Mouse (Mus musculus) lung, postnatal 0 days (tissue): ENCODE measurements around the gene Maff. TPM values are rescaled to one million over a fixed set of nuclear protein-coding genes. Genes with fewer than 3 reads are reported as not detected.

Experiments used
- ATAC-seq: fragments of 200-750 bp; cut with Nextera tagmentation; 2 replicates; pipeline ENCODE4 v1.8.0; 2017; ENCODE audit warnings: moderate library complexity
- DNase-seq: peaks from one replicate; pipeline ENCODE4 v3.0.0-alpha.2; 2016; ENCODE audit warnings: low spot score
- H3K27ac ChIP-seq: fragments of 300-500 bp; sonication (generic); 2 replicates; pipeline ENCODE4 v1.5.1; 2014; ENCODE audit warnings: antibody characterized with exemption, mild to moderate bottlenecking, low read length, mixed read lengths
- H3K27me3 ChIP-seq: fragments of 300-500 bp; sonication (generic); replicated peaks from 2 replicates; pipeline ENCODE4 v1.6.1; 2014; ENCODE audit warnings: low read length, mixed read lengths; ENCODE audit not compliant: insufficient read depth
- H3K36me3 ChIP-seq: fragments of 300-500 bp; sonication (generic); 2 replicates; pipeline ENCODE4 v1.6.1; 2014; ENCODE audit warnings: low read length, mixed read lengths; ENCODE audit not compliant: insufficient read depth
- H3K4me1 ChIP-seq: fragments of 300-500 bp; sonication (generic); 2 replicates; pipeline ENCODE4 v1.6.1; 2014; ENCODE audit warnings: antibody characterized with exemption, low read depth, low read length, mixed read lengths; ENCODE audit not compliant: insufficient read depth
- H3K4me2 ChIP-seq: fragments of 300-500 bp; sonication (generic); replicated peaks from 2 replicates; pipeline ENCODE4 v1.6.1; 2014; ENCODE audit warnings: low read depth, mild to moderate bottlenecking, low read length, moderate library complexity, mixed read lengths
- H3K4me3 ChIP-seq: fragments of 300-500 bp; sonication (generic); 2 replicates; pipeline ENCODE4 v1.5.1; 2014; ENCODE audit warnings: low read depth, low read length
- H3K9ac ChIP-seq: fragments of 300-500 bp; sonication (generic); replicated peaks from 2 replicates; pipeline ENCODE4 v1.6.1; 2014; ENCODE audit warnings: low read depth, mild to moderate bottlenecking
- H3K9me3 ChIP-seq: fragments of 300-500 bp; sonication (generic); 2 replicates; pipeline ENCODE4 v1.6.1; 2016; ENCODE audit warnings: low read length, mixed read lengths
- CTCF ChIP-seq: IDR thresholded peaks from 2 replicates; pipeline ENCODE4 v1.5.1; 2016; ENCODE audit warnings: antibody characterized with exemption, mild to moderate bottlenecking
- EP300 ChIP-seq: IDR thresholded peaks from 2 replicates; pipeline ENCODE4 v1.6.1; 2016; ENCODE audit warnings: antibody characterized with exemption, mild to moderate bottlenecking, control low read depth
- WGBS: fragments of 180-500 bp; shearing (Covaris S2); extraction: QIAGEN DNeasy Blood & Tissue Kit; methylation state at CpG from one replicate; pipeline ENCODE4 v1.1.7; 2014; 5-methylcytosine and 5-hydroxymethylcytosine counted together
- polyA plus RNA-seq: library from polyadenylated mRNA; unstranded; fragments of >200 nt; fragmentation: Nextera tagmentation; extraction: Ambion mirVana; gene quantifications from 2 replicates; pipeline ENCODE4 v1.2.1, GENCODE M21; 2015

Gene Maff
- polyA plus RNA-seq, 1 experiment from 2014 or later, result 10.6 TPM

GRCm38 (mm10) chr15:79357974-79358690 lies 11.7 kb downstream of the Maff start:
- H3K9ac ChIP-seq, result no peak overlapping the region
- H3K27me3 ChIP-seq, result no peaks in the 10 kb centered on the region
- WGBS, result 25% methylated on average over 12 of the region's 12 CpGs
- peaks cover 8% of the 10 kb centered on the region; the same call in 1 of the 2 replicates for H3K36me3 ChIP-seq
- H3K9me3 ChIP-seq, result no peaks in the 10 kb centered on the region
- peak overlapping the region; percentile 92 for H3K27ac ChIP-seq
- H3K4me1 ChIP-seq, result peaks cover 36% of the 10 kb centered on the region
- peak overlapping the region; percentile 77 for H3K4me2 ChIP-seq
- DNase-seq, result no peak
- peak; percentile 30 for ATAC-seq
- TF ChIP-seq EP300, result no peak
- no peak for TF ChIP-seq CTCF
- H3K4me3 ChIP-seq, result no peak overlapping the region

- TF ChIP-seq EP300, result peak; percentile 42; the same call in 1 of the 2 replicates
- no peak for TF ChIP-seq CTCF
- ATAC-seq (peak; percentile 33), DNase-seq (peak; percentile 79)
- Histone ChIP-seq H3K27me3 (no peaks in the 10 kb centered on the region), H3K9ac (no peak overlapping the region), H3K36me3 (peaks cover 17% of the 10 kb centered on the region; the same call in 1 of the 2 replicates), H3K4me2 (no peak overlapping the region), H3K9me3 (no peaks in the 10 kb centered on the region), H3K4me3 (no peak overlapping the region), H3K27ac (peak overlapping the region; percentile 92), H3K4me1 (peaks cover 36% of the 10 kb centered on the region)
- 4% methylated on average over 6 of the region's 6 CpGs for WGBS
Measured at GRCm38 (mm10) chr15:79359954-79360353, 13.5 kb downstream of the Maff start.

- Histone ChIP-seq H3K27ac (peak overlapping the region; percentile 92), H3K4me3 (no peak overlapping the region), H3K4me1 (peaks cover 36% of the 10 kb centered on the region), H3K4me2 (no peak overlapping the region), H3K27me3 (no peaks in the 10 kb centered on the region), H3K36me3 (peaks cover 21% of the 10 kb centered on the region; the same call in 1 of the 2 replicates), H3K9ac (no peak overlapping the region), H3K9me3 (no peaks in the 10 kb centered on the region)
- WGBS, result 15% methylated on average over 7 of the region's 7 CpGs
- ATAC-seq, result no peak
- TF ChIP-seq CTCF (no peak), EP300 (no peak)
- no peak for DNase-seq
Measured at GRCm38 (mm10) chr15:79360371-79360770, 13.9 kb downstream of the Maff start.

GRCm38 (mm10) chr15:79361023-79361422 lies 14.6 kb downstream of the Maff start:
- ATAC-seq (no peak), DNase-seq (peak; percentile 39)
- H3K9ac ChIP-seq, result no peak overlapping the region
- H3K9me3 ChIP-seq, result no peaks in the 10 kb centered on the region
- WGBS, result 14% methylated on average over 4 of the region's 4 CpGs
- TF ChIP-seq CTCF, result no peak
- no peak for TF ChIP-seq EP300
- peak overlapping the region; percentile 92 for H3K27ac ChIP-seq
- H3K4me2 ChIP-seq, result no peak overlapping the region
- peaks cover 21% of the 10 kb centered on the region; the same call in 1 of the 2 replicates for H3K36me3 ChIP-seq
- no peak overlapping the region for H3K4me3 ChIP-seq
- H3K4me1 ChIP-seq, result peaks cover 36% of the 10 kb centered on the region
- H3K27me3 ChIP-seq, result no peaks in the 10 kb centered on the region

GRCm38 (mm10) chr15:79364120-79364519 lies 17.7 kb downstream of the Maff start:
- peaks cover 31% of the 10 kb centered on the region for H3K4me1 ChIP-seq
- H3K9me3 ChIP-seq, result no peaks in the 10 kb centered on the region
- no peak overlapping the region for H3K4me2 ChIP-seq
- H3K36me3 ChIP-seq, result peaks cover 21% of the 10 kb centered on the region; the same call in 1 of the 2 replicates
- TF ChIP-seq CTCF (no peak), EP300 (no peak)
- H3K9ac ChIP-seq, result 0 out of 2 replicates have a peak overlapping the region, but pooled peaks have one; percentile 3
- WGBS, result 62% methylated on average over 6 of the region's 6 CpGs
- DNase-seq, result no peak
- no peak overlapping the region for H3K4me3 ChIP-seq
- no peak for ATAC-seq
- H3K27me3 ChIP-seq, result no peaks in the 10 kb centered on the region
- peak overlapping the region; percentile 59 for H3K27ac ChIP-seq

- H3K9me3 ChIP-seq, result no peaks in the 10 kb centered on the region
- no peak overlapping the region for H3K4me2 ChIP-seq
- no peaks in the 10 kb centered on the region for H3K27me3 ChIP-seq
- H3K4me1 ChIP-seq, result peaks cover 30% of the 10 kb centered on the region
- no peak overlapping the region for H3K4me3 ChIP-seq
- 96% methylated on average over 12 of the region's 12 CpGs for WGBS
- H3K27ac ChIP-seq, result no peak overlapping the region
- no peak for DNase-seq
- TF ChIP-seq EP300 (no peak), CTCF (no peak)
- peaks cover 21% of the 10 kb centered on the region; the same call in 1 of the 2 replicates for H3K36me3 ChIP-seq
- no peak for ATAC-seq
- no peak overlapping the region for H3K9ac ChIP-seq
Measured at GRCm38 (mm10) chr15:79365068-79365467, 18.6 kb downstream of the Maff start.
